Mouse (Mus musculus) testis, adult 2 months (tissue): ENCODE results near the gene Kcnh4.

Source experiments
- CTCF ChIP-seq: fragments of 200-500 bp; IDR thresholded peaks from 2 replicates; pipeline ENCODE4 v1.5.1; 2012; ENCODE audit warnings: low read depth, mild to moderate bottlenecking, inconsistent platforms, low read length, moderate library complexity; ENCODE audit not compliant: control insufficient read depth, insufficient read depth, insufficient replicate concordance
- POLR2A ChIP-seq: fragments of 200-500 bp; IDR thresholded peaks from 2 replicates; pipeline ENCODE4 v1.6.1; 2012; ENCODE audit warnings: low read depth, mild to moderate bottlenecking, inconsistent platforms, low read length, moderate library complexity; ENCODE audit not compliant: control insufficient read depth

GRCm38 (mm10) chr11:100770646-100771408 lies 11.1 kb upstream of the Kcnh4 start, which contains the start of gene Ghdc:
- TF ChIP-seq POLR2A: no peak
- TF ChIP-seq CTCF: no peak
